Mouse (Mus musculus): ENCODE results near the gene Taf8.

DNA sequence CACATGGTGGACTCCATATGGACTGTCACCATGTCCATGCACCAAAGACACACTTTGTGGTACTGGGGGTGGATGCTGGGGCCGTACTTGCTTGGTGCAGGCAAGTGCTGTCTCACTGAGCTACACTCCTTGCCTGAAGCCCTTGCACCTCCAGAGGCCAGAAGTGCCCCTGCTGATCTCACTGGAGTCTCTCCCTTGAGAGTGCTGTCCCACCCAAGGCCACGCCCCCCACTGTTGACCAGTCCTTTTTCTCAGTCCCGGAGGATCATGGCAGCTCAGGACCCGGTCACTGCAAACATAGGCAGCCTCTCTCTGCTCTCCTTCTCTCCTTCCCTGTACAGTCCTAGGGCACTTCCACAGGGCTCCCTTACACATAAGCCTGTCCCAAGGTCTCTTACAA is 27.8 kb downstream of the Taf8 start:
- TF ChIP-seq CTCF (IDR thresholded peaks at IDR 0.05; ENCODE audit: control insufficient read depth, insufficient read depth, low read length) (no peak), POLR2A (IDR thresholded peaks at IDR 0.05; ENCODE audit: borderline replicate concordance, control insufficient read depth, low read depth, low read length) (no peak)
